Mouse (Mus musculus): Measurements from ENCODE around the gene Tnnt3.

- TF ChIP-seq CTCF (conservative IDR thresholded peaks at IDR 0.05; ENCODE audit: low read length) (no peak), NANOG (IDR thresholded peaks at IDR 0.05; ENCODE audit: borderline replicate concordance, low read length) (no peak), POU5F1 (IDR thresholded peaks at IDR 0.05; ENCODE audit: borderline replicate concordance, low read length) (no peak)
Observed at GRCm38 (mm10) chr7:142548706-142549105, 50.1 kb downstream of the Tnnt3 start.
